Mouse (Mus musculus): ENCODE results near the gene Rhoa. TPM values are rescaled to one million over a fixed set of nuclear protein-coding genes. Genes with fewer than 3 reads are reported as not detected.
"Not testable (repeated sequence)": the region's sequence is repeated elsewhere in the genome, so short reads cannot be mapped to it uniquely, and the experiment has no call there.

Gene Rhoa
- polyA plus RNA-seq, 1 experiment from 2014 or later, result 427 TPM

- Histone ChIP-seq H3K36me3 (ENCODE audit: control insufficient read depth, insufficient read depth, low read length) (peaks cover 8% of the 10 kb centered on the region; the same call in 1 of the 2 replicates), H3K27ac (ENCODE audit: low read length) (peak overlapping the region; percentile 100), H3K27me3 (replicated peaks; ENCODE audit: control insufficient read depth, insufficient read depth, low read length) (no peaks in the 10 kb centered on the region), H3K9ac (ENCODE audit: low read depth, low read length) (peak overlapping the region; percentile 93), H3K4me1 (ENCODE audit: control insufficient read depth, insufficient read depth, low read length) (peaks cover 11% of the 10 kb centered on the region), H3K9me3 (ENCODE audit: control insufficient read depth, low read length) (no peaks in the 10 kb centered on the region), H3K4me2 (ENCODE audit: low read depth, low read length) (peak overlapping the region; percentile 69), H3K4me3 (ENCODE audit: low read length) (peak overlapping the region; percentile 92)
- ATAC-seq, result no peak; the same call in 1 of the 2 replicates
- WGBS, result 10% methylated on average over 1 of the region's 1 CpGs
Measured at GRCm38 (mm10) chr9:108305170-108305569, 759 bp upstream of the Rhoa start.

DNA sequence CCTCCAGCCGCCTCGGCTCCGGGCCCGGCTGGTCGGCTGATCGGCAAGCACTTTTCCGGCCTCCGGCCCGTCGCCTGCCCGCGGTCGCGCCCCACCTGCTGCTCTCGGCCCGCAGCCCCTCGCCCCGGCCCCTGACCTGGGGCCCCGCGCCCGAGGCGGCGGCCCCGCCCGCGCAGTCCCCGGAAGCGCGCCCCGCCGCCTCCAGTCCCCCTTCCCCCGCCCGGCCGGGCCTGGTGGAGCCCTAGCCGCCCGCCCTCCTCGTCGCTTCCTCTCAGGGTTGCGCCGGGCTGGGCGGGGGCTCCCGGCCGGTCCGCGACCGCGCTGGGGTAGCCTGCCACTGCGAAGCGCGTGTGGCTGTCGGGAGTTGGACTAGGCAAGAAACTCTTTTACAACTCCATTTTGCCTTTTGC lies 647 bp downstream of the Rhoa start:
- Histone ChIP-seq H3K27ac (ENCODE audit: low read length) (peak overlapping the region; percentile 100), H3K4me2 (ENCODE audit: low read depth, low read length) (peak overlapping the region; percentile 30; the same call in 1 of the 2 replicates), H3K9ac (ENCODE audit: low read depth, low read length) (peak overlapping the region; percentile 100), H3K36me3 (ENCODE audit: control insufficient read depth, insufficient read depth, low read length) (peaks cover 8% of the 10 kb centered on the region; the same call in 1 of the 2 replicates), H3K4me3 (ENCODE audit: low read length) (peak overlapping the region; percentile 92), H3K27me3 (replicated peaks; ENCODE audit: control insufficient read depth, insufficient read depth, low read length) (no peaks in the 10 kb centered on the region), H3K9me3 (ENCODE audit: control insufficient read depth, low read length) (no peaks in the 10 kb centered on the region), H3K4me1 (ENCODE audit: control insufficient read depth, insufficient read depth, low read length) (peaks cover 14% of the 10 kb centered on the region)
- ATAC-seq, result peak; percentile 82
- WGBS, result under 1% methylated on average over 49 of the region's 51 CpGs

DNA sequence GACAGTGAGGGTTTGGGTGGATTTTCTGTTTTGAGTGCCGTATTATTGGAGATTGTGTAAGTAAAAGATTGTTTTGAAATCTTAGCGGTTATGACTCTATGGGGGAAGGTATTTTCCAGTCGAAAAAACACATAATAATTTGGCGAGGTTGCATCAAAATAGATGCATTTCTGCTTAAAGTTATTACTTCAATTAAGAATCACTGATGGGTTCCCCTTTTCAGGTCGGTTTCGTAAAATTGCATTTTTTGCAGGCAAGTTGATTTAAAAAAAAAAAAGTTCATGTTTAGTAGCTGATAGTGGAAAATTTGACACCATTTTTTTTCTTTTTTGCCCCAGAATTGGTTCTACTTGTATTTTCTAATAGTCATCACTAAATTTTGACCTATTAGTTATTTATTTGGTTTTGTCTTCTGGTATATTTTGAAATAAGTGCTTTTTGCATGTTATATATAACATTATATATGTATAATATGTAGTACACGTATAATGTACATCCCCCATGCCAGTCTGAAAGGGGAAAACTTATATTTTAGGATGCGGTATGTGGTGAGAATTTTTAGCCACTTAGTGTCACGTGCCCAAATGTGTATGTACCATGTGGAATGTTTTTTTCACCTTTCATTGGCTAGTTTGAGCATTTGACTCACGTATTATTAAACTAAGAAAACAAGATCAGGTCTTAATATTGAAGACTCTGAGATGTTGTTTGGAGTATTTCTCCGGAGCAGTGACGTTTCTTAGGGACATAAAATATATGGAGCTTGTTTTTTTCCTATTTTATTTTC lies 1.3 kb downstream of the Rhoa start:
- peaks cover 14% of the 10 kb centered on the region for H3K4me1 ChIP-seq (ENCODE audit: control insufficient read depth, insufficient read depth, low read length)
- WGBS, result 9% methylated on average over 12 of the region's 12 CpGs
- H3K4me2 ChIP-seq (ENCODE audit: low read depth, low read length), result peak overlapping the region; percentile 55
- peak overlapping the region; percentile 92 for H3K4me3 ChIP-seq (ENCODE audit: low read length)
- peaks cover 8% of the 10 kb centered on the region; the same call in 1 of the 2 replicates for H3K36me3 ChIP-seq (ENCODE audit: control insufficient read depth, insufficient read depth, low read length)
- peak overlapping the region; percentile 100 for H3K9ac ChIP-seq (ENCODE audit: low read depth, low read length)
- H3K27ac ChIP-seq (ENCODE audit: low read length), result peak overlapping the region; percentile 100
- ATAC-seq, result no peak
- H3K9me3 ChIP-seq (ENCODE audit: control insufficient read depth, low read length), result no peaks in the 10 kb centered on the region
- no peaks in the 10 kb centered on the region for H3K27me3 ChIP-seq (replicated peaks; ENCODE audit: control insufficient read depth, insufficient read depth, low read length)

DNA sequence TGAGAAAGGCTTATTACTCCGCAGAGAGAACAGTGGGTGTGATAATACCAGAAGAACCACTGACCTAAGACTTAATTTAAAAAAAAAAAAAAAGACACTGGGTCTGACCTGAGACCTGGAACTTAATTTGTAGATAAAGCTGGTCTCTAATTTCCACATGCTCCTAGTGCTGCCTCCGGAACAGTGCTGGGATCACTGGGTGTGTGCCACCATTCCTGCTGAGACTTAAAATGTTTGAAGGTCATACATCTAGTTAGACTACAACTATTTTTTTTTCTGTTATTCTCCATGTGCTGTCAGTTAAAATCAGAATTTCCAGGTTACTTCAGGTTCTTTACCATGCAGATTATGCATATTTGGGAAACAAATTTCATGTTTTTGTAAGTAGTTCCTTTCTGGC lies 2.2 kb downstream of the Rhoa start:
- H3K4me1 ChIP-seq (ENCODE audit: control insufficient read depth, insufficient read depth, low read length), result peaks cover 14% of the 10 kb centered on the region
- H3K4me3 ChIP-seq (ENCODE audit: low read length), result peak overlapping the region; percentile 44
- no peak for ATAC-seq
- no peaks in the 10 kb centered on the region for H3K9me3 ChIP-seq (ENCODE audit: control insufficient read depth, low read length)
- no peak overlapping the region for H3K27ac ChIP-seq (ENCODE audit: low read length)
- 44% methylated on average over 2 of the region's 2 CpGs for WGBS
- no peaks in the 10 kb centered on the region for H3K27me3 ChIP-seq (replicated peaks; ENCODE audit: control insufficient read depth, insufficient read depth, low read length)
- peaks cover 2% of the 10 kb centered on the region; the same call in 1 of the 2 replicates for H3K36me3 ChIP-seq (ENCODE audit: control insufficient read depth, insufficient read depth, low read length)
- H3K4me2 ChIP-seq (ENCODE audit: low read depth, low read length), result peak overlapping the region; percentile 55
- peak overlapping the region; percentile 48; the same call in 1 of the 2 replicates for H3K9ac ChIP-seq (ENCODE audit: low read depth, low read length)

- Histone ChIP-seq H3K36me3 (ENCODE audit: control insufficient read depth, insufficient read depth, low read length) (peaks cover 3% of the 10 kb centered on the region; the same call in 1 of the 2 replicates), H3K9me3 (ENCODE audit: control insufficient read depth, low read length) (no peaks in the 10 kb centered on the region), H3K4me1 (ENCODE audit: control insufficient read depth, insufficient read depth, low read length) (no peaks in the 10 kb centered on the region), H3K27me3 (replicated peaks; ENCODE audit: control insufficient read depth, insufficient read depth, low read length) (no peaks in the 10 kb centered on the region), H3K4me3 (ENCODE audit: low read length) (no peak overlapping the region), H3K9ac (ENCODE audit: low read depth, low read length) (no peak overlapping the region), H3K4me2 (ENCODE audit: low read depth, low read length) (no peak overlapping the region), H3K27ac (ENCODE audit: low read length) (no peak overlapping the region)
- 93% methylated on average over 3 of the region's 3 CpGs for WGBS
- no peak for ATAC-seq
Measured at GRCm38 (mm10) chr9:108317572-108317971, 11.6 kb downstream of the Rhoa start.

DNA sequence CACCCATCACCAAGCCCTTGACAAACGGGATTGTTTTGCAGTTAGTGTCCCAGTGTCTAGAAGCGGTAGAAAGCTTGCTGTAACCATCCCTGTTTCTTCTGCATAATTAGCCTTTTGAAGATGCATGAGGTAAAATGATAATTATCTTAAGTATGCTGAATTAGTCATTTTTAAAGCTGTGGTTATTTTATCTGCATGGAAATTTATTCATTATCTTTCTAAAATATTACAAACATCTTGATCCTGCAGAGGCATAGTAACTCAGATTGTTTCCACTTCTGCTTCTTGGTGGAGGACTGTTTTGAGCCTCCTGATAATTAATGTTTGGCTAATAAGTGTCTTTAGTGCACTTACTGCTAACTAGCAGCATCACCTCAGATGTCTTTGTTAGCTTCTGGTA lies 12.5 kb downstream of the Rhoa start:
- ATAC-seq, result no peak
- no peaks in the 10 kb centered on the region for H3K27me3 ChIP-seq (replicated peaks; ENCODE audit: control insufficient read depth, insufficient read depth, low read length)
- H3K27ac ChIP-seq (ENCODE audit: low read length), result no peak overlapping the region
- H3K4me1 ChIP-seq (ENCODE audit: control insufficient read depth, insufficient read depth, low read length), result no peaks in the 10 kb centered on the region
- 79% methylated on average over 2 of the region's 2 CpGs for WGBS
- H3K4me3 ChIP-seq (ENCODE audit: low read length), result no peak overlapping the region
- H3K36me3 ChIP-seq (ENCODE audit: control insufficient read depth, insufficient read depth, low read length), result peaks cover 3% of the 10 kb centered on the region; the same call in 1 of the 2 replicates
- H3K9ac ChIP-seq (ENCODE audit: low read depth, low read length), result no peak overlapping the region
- H3K9me3 ChIP-seq (ENCODE audit: control insufficient read depth, low read length), result no peaks in the 10 kb centered on the region
- H3K4me2 ChIP-seq (ENCODE audit: low read depth, low read length), result no peak overlapping the region

GRCm38 (mm10) chr9:108322054-108322453 lies 16.1 kb downstream of the Rhoa start:
- H3K27me3 ChIP-seq (replicated peaks; ENCODE audit: control insufficient read depth, insufficient read depth, low read length); H3K4me1 ChIP-seq (ENCODE audit: control insufficient read depth, insufficient read depth, low read length); H3K4me2 ChIP-seq (ENCODE audit: low read depth, low read length); H3K4me3 ChIP-seq (ENCODE audit: low read length); H3K36me3 ChIP-seq (ENCODE audit: control insufficient read depth, insufficient read depth, low read length); ATAC-seq; H3K9me3 ChIP-seq (ENCODE audit: control insufficient read depth, low read length); H3K9ac ChIP-seq (ENCODE audit: low read depth, low read length); H3K27ac ChIP-seq (ENCODE audit: low read length): not testable (repeated sequence)
- 90% methylated on average over 7 of the region's 7 CpGs for WGBS

GRCm38 (mm10) chr9:108324784-108325183 lies 18.9 kb downstream of the Rhoa start:
- H3K27me3 ChIP-seq (replicated peaks; ENCODE audit: control insufficient read depth, insufficient read depth, low read length), result no peaks in the 10 kb centered on the region
- H3K4me1 ChIP-seq (ENCODE audit: control insufficient read depth, insufficient read depth, low read length), result no peaks in the 10 kb centered on the region
- H3K27ac ChIP-seq (ENCODE audit: low read length), result no peak overlapping the region
- H3K4me2 ChIP-seq (ENCODE audit: low read depth, low read length), result no peak overlapping the region
- H3K36me3 ChIP-seq (ENCODE audit: control insufficient read depth, insufficient read depth, low read length), result peaks cover 6% of the 10 kb centered on the region; the same call in 1 of the 2 replicates
- ATAC-seq, result no peak
- H3K4me3 ChIP-seq (ENCODE audit: low read length), result no peak overlapping the region
- 91% methylated on average over 1 of the region's 1 CpGs for WGBS
- H3K9me3 ChIP-seq (ENCODE audit: control insufficient read depth, low read length), result no peaks in the 10 kb centered on the region
- no peak overlapping the region for H3K9ac ChIP-seq (ENCODE audit: low read depth, low read length)

DNA sequence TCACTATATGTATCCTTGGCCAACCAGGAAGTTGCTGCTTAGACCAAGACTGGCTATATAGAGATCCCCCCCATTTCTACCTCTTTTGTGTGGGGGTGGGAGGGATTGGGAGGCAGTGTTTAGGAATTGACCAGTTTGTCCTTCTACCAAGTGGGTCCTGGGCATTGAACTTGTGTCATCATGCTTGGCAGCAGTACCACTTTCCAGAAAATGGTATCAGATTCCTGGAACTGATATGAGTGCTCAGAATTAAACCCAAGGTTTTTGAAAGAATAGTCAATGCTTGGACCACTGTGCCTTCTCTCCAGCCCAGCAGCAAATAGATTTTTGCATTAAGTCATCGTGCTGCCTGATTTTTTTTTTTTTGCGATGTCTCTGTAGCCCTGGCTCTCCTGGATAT lies 19.9 kb downstream of the Rhoa start:
- Histone ChIP-seq H3K27me3 (replicated peaks; ENCODE audit: control insufficient read depth, insufficient read depth, low read length) (no peaks in the 10 kb centered on the region), H3K9me3 (ENCODE audit: control insufficient read depth, low read length) (no peaks in the 10 kb centered on the region), H3K27ac (ENCODE audit: low read length) (no peak overlapping the region), H3K36me3 (ENCODE audit: control insufficient read depth, insufficient read depth, low read length) (peaks cover 8% of the 10 kb centered on the region; the same call in 1 of the 2 replicates), H3K4me1 (ENCODE audit: control insufficient read depth, insufficient read depth, low read length) (no peaks in the 10 kb centered on the region), H3K4me2 (ENCODE audit: low read depth, low read length) (no peak overlapping the region), H3K4me3 (ENCODE audit: low read length) (no peak overlapping the region), H3K9ac (ENCODE audit: low read depth, low read length) (no peak overlapping the region)
- 96% methylated on average over 2 of the region's 2 CpGs for WGBS
- no peak for ATAC-seq
